Mouse (Mus musculus) CD8-positive naive resting alpha-beta T cell, adult 57 days (primary cell): ENCODE data around the gene Hesx1. TPM values are rescaled to one million over a fixed set of nuclear protein-coding genes. Genes with fewer than 3 reads are reported as not detected.

Experiments used
- total RNA-seq: library from RNA; stranded (reverse); gene quantifications from one replicate; pipeline ENCODE4 v1.2.4, GENCODE M21; 2023

Hesx1 gene
- not detected for total RNA-seq

GRCm38 (mm10) chr14:26994211-26994741 lies at the start of gene Hesx1:
Gene Hesx1 (plus strand): TSS chr14:26994416.

GRCm38 (mm10) chr14:26971106-26971789 lies 23.0 kb upstream of the Hesx1 start, which contains the start of gene Appl1:
Gene Appl1 (minus strand): TSS chr14:26971232.

GRCm38 (mm10) chr14:27038783-27039182 lies 44.6 kb downstream of the Hesx1 start, which contains the start of gene Il17rd:
Gene Il17rd (plus strand): TSS chr14:27038941.

Other genes with a start within 250 kb of the Hesx1 start
- gene Asb14, start 99.9 kb upstream of the Hesx1 start, total RNA-seq = not detected
- 45.6 TPM for gene Appl1, start 23.2 kb upstream of the Hesx1 start, total RNA-seq
- 1.4 TPM for gene Il17rd, start 44.5 kb downstream of the Hesx1 start, total RNA-seq
- gene Arhgef3, start 120.5 kb downstream of the Hesx1 start, total RNA-seq = 91.2 TPM